Mouse (Mus musculus) neural tube, embryonic 10.5 days (tissue): ENCODE measurements around the gene Ablim1.

Experiments used
- DNase-seq: peaks from one replicate; pipeline ENCODE4 v3.0.0-alpha.2; 2017; ENCODE audit warnings: low spot score; ENCODE audit errors: extremely low spot score

The Ablim1 gene

DNA sequence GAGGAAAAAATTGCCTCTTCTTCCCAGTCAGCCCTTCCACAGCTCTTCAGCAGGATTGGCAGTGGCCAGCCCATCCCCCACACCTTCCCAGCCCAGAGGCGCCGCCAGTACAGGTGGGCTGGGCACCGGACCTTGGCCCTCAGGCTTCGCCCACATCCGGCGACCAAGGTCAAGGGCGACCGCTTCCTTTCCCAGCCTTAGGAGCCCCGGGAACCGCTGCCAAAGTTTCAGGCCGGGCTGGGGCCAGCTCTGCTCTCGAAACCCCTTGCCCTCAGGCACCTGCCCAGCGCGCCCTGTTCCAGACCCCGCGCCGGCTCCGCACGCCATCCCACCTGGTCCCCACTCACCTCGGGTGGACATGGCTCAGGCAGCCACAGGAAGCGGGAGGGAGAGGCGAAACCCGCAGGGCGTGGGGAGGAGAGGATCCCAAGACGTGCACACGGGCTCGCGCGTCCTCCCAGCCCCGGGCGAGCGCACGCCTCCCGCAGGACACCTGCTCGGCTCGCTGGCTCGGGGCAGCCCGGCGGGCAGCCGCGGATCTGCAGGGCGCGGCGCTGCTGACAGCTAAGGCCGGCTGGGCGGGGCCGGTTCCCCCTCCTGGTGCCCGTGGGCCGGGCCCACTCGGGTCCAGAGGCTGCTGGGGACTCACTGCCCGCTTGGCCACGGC lies at the start of gene Ablim1:
Gene Ablim1 (minus strand): TSS at position 574 of the 667 bp plus-strand sequence.
- DNase-seq = peak; percentile 40

DNA sequence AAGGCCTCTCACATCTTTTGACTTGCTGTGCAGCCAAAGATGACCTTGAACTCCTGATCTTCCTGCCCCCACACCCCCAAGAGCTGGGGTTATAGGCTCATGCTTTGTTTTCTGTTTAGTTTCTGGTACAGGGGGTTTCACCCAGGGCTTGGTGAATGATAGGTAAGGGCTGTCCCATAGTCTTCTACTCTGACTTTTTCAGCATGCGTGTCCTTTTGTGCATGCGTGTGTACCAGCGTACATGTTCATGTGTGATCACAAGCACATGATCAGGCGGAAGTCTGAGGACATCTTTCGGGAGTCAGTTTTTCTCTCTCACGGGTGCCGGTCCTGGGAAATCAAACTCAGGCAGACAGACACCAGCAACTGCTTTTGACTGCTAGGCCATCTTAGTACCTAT lies 48.8 kb upstream of the Ablim1 start:
- DNase-seq = no peak

DNA sequence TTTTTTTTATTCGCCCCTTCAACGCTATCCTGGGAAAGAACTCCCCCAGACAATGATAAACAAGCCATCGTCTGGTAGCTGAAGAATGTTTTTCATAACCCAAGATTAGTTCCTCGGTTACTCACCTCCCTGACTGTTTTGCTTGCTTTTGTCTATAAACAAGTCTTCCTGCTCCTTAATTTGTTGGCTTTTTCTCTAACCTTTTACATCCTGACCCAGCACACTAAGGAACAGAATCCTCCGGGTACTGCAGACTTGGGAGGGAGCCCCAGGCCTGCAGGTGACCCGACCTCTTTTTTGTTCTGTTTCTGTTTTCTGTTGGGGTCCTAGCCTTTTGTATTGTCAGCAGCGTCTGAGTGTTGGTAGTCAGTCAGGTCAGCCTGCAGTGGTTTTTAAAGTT lies 48.4 kb upstream of the Ablim1 start:
- no peak for DNase-seq

DNA sequence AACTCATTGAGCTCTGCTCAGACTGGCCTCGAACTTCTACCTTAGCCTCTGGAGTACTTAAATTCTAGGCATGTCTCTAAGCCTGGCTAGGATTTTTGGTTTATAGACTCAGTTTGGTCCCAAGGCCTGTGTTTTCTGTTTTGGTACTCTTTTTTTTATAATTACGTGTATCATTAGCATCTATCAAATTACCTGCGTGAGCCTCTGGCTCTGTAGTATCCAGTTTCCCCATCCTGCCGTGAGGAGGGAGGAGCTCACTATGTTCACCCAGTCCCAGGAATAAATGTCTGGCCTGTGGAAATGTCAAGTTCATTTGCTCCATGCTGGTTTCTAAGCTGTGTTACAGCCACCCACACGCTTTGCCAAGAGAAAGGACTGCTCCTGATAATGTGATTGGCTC lies 47.9 kb upstream of the Ablim1 start:
- no peak for DNase-seq

DNA sequence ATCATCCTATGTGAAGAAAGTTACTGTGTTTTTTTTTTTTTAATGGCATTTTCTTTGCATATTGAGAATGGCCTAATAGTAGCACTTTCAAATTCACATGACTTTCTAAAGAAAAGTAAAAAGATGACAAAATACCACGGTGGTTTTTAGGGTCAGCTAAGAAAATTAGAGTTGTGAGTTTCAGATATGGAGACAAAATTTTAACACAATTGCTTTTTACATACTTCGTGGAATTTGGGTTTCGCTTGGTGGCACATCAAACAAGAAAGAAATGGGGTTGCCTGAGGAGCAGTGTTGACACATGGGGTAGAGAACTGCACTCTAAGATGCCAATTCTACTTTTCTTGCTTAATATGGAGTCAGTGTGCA lies 47.2 kb upstream of the Ablim1 start:
- no peak for DNase-seq

DNA sequence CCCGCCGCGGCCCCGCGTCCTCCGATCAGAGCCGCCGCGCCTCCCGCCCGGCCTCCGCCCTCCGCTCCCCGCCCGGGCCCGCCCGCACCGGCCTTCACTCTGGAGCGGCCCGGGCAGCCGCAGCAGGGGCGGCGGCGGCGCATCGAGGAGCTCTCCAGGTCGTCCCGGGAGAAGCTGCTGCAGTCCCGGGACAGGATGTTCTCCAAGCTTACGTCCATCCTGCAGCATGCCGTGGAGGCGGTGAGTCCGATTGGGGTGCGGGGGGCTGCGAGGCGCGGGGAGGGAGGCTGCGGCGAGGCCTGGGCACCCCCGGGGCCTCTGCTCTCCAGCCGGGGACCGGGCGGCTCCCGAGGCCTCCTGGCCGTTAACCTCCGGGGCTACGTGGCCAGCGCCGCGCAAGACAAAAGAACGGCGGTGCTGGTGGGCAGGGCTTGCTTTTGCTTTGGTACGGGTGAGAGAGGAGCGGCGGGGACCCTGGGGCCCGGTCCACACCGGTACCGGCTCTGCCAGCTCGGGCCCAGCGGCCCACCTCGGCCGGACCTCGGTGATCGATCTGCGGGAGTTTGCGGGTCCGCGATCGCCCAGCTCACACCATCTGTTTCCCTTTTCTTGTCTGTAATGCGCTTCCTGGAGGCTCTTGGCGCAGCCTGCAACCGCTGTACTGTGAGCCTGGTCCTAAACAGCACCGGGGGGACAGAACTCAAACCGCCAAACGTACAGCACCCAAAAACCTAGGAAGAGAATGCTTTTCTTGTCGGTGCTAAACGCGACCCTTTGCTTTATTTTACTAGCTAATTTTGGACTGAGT lies 46.6 kb upstream of the Ablim1 start:
- peak; percentile 85 for DNase-seq

DNA sequence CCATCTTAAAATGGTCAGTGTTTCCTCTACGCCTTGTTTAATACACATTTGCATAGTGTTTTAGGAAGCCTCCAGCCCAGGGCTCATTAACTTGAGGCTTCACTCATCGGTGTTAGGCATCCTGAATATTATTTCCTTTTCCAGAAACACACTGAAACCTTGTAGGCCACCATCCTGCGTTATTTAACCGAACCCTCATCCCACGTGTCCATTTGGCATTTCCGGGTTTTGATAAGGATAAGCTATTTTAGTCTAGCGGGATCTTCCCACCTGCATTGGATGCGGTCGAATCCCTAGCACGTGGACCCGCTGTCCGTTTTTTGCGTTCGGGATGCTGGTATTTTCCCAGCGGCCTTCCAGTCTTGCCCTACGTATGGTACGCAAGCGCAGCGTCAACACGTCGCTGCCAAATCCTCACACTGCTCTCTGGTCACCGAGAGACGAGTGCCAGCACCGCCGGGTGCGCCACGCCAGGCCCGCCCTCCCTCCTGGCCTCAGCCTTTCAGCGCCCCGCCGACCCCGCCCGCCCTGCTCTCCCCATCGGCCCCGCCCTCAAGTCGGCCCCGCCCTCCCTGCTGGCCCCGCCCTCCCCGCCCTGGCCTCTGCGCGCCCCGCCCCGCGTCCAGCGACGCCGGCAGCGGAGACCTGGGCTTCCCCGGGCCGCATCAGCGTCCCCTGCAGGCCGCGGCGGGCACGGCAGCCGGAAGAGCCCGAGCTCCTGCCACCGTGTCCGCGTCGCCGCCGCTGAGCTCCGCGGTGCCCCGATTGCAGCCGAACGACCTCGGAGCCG lies 45.8 kb upstream of the Ablim1 start, which contains the start of gene Fam160b1:
Gene Fam160b1 (plus strand): TSS at position 340 of the 790 bp plus-strand sequence.
- peak; percentile 97 for DNase-seq

DNA sequence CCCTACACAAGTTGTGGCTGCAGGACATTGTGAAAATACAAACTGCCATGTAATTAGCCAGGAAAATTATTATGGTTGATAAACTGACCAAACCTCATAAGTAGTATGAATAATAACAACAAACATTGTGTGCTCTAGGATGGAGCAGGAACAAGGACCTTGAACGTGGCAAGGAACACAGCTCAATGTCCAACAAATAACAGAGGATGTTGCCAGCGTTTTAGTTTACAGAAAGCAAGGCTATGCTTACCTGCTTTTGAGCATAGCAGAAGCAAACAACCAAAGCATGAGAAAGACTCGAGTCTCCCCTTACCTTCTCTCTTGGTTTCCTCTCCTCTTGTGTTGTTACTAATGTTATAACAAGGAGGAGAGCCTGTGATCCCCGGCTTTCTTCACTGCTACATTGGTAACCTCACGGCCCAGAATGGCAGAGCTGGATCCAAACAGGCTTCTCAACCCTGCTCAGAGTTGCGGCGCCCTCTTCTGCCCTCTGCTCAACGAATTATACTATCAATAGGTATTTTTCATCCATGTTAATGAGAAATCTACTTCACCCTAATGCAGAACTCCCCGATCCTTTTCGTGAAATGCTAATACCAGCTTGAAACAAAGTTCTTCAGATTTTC lies 45.1 kb upstream of the Ablim1 start:
- DNase-seq = no peak

DNA sequence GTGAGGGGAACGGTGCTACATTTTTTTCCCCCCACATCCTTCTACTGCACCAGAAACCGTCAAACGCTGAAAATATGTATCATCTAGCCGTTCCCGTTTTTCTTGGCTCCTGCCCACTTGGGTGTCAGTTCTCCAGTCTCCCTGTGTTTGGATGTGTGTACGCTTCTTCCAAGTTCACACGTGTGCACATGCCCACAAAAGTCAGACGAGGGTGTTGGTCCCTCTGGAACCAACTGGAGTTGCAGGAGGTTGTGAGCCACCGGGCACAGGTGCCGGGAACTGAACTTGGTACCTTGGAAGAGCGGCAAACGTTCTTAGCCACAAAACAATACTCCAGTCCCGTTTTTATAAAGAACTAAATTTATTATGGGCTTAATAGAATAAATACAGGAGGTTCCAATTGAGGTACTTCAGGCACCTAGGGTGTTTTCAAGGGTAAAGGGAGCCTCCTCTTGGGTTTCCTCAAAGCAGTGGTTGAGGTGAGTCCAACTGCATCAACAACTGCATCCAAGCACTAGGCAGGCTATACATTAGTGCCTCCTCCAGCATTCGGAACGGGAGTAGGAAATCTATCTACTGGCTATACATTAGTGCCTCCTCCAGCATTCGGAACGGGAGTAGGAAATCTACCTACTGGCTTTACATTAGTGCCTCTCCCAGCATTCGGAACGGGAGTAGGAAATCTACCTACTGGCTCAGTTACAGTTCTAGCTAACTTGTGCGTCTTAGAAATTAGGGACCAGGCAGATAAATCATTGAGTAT lies 44.3 kb upstream of the Ablim1 start:
- no peak for DNase-seq

DNA sequence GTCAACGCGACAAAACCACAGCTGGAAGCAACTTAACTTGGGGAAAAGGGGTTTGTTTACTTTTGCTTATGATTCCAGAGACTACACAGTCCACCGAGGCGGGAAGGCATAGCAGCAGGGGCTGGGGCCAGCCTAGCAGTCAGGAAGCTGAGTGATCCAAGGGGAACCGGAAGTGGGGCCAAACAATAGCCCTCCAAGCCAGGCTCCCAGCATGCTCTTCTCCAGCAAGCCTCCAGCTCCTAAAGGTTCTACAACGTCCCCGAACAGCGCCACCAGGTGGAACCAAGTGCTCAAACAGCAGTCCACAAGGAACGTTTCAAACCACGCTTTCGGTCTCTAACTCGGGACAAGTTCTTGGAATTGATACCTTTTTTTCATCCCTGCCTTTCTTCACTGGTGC lies 43.6 kb upstream of the Ablim1 start:
- DNase-seq = no peak

DNA sequence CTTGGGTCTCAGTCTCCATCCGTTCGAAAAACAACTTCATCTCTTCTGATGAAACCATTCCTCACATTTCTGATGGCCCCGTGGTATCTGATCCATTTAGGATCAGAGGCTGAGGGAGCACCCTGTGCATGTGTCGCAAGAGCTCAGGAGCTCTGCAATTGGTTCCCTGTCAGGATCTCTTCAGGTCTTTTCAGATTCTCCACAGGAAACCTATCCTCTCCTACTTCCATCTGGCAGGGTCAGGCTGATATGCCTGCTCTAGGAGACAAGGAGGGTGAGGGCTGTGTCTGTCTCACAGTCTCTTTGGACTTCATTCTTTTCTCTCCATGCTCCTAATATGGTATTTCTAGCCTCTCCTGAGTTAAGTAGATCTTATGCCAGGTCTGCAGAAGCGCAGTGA lies 43.1 kb upstream of the Ablim1 start:
- DNase-seq = no peak

DNA sequence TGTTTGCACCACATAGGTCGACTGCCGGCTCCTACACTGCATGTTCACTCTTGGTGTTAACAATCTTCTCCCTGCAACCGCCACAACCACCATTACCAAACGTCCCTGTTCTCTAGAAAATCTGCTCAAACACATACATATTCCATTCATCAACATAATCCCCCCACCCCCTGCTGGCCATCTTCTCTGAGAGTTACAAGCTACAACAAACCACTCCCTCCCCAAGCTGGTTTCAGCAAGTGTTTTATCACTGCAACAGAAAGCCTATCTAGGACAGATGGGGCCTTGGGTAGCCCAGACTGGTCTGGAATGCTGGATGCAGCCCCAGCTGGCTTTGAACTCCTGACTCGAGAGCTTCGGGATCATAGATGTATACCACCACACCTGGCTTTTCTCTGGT lies 42.5 kb upstream of the Ablim1 start:
- DNase-seq = no peak

DNA sequence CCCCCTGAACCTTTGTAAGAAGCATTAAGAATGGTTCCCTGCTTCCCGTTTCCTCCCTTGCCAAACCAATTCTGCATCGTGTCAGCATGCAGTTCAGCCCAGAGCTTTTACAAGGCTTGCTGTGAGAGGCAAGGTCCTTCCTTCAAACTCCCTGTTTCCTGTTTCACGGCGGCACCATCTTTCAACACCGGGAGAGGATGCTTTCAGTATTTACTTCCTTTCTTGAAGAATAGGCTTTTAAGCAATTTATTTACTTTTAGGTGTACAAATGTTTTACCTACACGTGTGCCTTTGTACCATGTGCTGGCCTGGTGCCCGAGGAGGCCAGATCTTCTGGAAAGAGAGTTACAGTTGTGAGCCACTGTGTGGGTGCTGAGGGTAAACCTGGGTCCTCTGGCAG lies 41.6 kb upstream of the Ablim1 start:
- DNase-seq = no peak

DNA sequence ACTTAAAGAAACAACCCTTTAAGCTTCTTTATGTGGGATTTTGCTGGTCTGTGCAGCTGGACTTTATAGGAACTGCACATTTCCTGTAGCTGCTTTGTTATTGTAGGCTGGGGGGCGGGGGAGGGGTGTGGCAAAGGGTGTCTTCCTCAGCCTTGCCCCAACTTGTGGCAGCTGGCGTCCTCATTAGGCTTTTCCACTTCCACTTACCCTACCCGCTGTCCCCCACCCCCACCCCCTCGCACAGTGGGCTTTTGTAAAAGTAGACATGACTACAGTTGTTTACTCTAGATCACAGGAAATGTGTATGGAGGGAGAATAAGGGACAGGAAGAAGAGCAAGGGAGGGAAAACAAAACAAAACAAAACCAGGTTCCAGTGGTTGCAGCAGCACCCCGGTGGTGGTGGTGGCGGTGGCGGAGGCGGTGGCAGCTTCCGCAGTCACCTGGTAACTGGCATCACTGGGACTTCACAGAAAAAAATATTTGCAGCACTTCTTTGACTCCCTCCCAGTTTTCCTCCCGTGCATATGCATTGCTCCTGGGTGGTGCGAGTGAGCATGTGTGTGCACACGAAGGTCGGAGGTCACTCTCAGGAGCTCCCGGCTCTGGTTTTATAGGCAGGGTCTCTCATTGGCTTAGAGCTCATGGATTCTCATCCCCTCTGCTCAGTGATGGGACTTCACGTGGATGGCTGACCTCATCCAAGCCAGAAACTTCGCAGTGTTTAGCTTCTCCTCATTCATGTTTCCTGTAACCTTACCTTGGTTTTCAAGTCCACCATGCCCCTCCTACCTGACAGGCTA lies 40.9 kb upstream of the Ablim1 start:
- no peak for DNase-seq

DNA sequence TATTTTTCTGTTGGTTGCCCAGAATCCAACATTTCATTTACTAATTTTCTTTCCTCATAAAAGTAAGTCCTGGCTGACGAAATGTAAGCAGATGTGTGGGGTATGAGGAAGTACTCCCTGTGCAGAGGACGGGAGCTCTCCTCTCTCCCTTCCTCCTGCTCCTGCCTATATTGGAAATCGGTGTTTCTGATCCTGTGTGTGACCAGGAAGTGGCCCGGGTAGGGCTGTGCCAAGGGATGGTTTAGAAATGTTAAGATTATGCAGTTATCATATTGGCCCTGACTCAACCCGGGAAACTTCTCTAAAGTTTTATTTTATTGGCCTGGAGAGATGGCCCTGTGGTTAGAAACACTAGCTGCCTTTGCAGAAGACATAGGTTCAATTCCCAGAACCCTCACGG lies 40.0 kb upstream of the Ablim1 start:
- no peak for DNase-seq

DNA sequence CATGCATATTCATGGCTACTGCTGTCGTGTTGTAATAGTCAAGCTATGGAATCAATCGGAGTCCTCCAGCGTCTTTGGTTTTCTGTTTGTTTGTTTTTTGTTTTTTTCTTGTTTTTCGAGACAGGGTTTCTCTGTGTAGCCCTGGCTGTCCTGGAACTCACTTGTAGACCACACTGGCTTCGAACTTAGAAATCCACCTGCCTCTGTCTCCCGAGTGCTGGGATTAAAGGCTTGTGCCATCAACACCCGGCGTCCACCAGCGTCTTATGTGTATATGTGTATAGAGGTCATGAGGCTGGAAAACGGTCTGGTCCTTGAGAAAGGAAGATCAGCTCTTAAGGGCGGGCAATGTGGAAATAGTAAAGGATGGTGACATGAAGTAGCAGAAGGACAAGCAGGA lies 39.3 kb upstream of the Ablim1 start:
- no peak for DNase-seq

DNA sequence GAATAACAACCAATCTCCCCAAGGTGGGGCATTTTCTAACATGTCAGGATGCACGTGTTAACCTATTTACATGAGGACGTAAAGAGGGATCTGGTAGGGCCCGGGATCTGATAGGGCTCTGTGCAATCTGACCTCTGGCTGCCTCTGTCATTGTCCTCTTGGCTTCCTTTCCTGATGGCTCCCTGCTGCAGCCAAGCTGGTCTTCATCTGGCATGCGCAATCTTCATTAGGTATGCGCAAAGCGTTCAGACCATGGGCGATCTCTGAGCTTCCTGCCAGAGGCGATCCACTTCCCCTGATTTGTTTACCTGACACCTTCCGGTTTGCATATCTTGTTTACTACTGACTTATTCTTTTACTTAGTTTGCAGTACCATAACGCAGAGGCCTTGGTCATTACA lies 38.5 kb upstream of the Ablim1 start:
- DNase-seq = no peak

DNA sequence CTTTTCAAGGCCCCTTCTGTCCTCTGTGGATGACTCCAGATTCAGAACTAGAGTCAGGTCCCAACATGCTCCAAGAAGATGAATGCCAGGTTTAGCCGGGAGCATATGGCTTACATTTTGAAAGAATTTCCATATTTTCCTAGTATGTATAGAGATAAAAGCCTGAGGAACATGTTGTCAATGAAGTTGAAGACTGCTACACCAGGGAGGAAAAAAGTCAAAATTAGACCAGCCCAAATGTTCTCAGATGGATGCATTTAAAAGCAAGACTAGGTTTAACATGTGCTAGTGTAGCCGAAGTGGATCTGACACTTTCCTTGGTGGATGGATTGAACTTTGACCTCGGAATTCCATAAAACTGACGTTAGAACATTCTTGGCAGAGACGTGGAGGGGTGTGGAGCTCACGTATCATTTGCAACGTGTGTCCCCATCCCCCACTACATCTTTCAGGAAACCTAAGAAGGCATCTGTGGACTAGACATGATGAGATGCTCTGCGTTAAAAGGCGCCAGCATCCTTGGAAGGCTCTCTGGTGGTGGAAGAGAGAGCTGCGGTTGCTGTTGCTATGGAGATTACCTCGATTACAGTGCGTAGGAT lies 37.7 kb upstream of the Ablim1 start:
- DNase-seq = no peak

DNA sequence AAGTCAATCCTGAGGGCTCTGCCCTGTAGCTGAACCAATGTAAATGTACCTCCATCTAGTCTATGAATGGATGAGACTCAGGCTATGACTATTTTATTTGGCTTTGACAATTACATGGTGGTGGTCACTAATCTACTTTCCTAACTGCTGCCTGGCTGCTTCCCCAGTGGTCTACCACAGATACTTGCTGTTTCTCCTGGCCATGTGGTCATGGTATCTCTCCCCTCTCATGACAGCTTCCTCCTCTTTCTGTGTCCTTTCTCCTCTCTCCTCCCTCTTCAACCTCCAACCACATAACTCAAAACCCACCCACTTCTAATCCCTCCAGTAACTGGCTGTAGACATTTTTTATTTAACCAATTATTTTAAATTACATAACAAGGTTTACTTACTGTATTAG lies 34.4 kb upstream of the Ablim1 start:
- no peak for DNase-seq

DNA sequence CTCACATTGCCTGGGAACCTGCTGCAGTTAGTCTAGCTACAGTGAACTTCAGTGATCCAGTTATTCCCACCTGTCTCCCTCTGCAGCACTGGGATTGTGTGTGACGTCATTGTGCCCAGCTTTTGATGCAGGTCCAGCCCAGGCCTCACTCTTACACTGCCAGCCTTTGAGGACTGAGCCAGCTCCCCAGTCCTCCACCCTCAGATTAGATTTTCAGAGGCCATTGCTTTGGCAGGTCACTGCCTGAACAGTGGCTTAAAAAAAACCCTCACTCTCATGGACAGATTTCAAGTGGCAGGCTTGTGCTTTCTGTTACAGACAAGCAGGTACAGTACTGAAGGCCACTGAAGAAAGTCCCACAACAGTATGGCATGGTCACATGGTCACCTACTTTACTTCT lies 30.0 kb upstream of the Ablim1 start:
- DNase-seq = no peak
